Mouse (Mus musculus) gastrocnemius, adult 8-10 months (tissue): ENCODE measurements at regions not wholly inside any gene's neighbourhood (a gene's known extent, or its start where the extent isn't known, plus 50 kb on each side); places are given as distances from the start of the nearest gene placed in this dataset.

Source experiments
- DNase-seq, 2 experiments: peaks; one replicate each; pipeline ENCODE4 v3.0.0; 2022; ENCODE audit warnings: low spot score in 2 of 2

- no peak for DNase-seq
Observed at GRCm38 (mm10) chr2:46360049-46360712, 1243.0 kb upstream of the Zeb2 start.

- DNase-seq: no peak
Observed at GRCm38 (mm10) chr2:46358225-46358624, 1241.0 kb upstream of the Zeb2 start.

- DNase-seq: no peak
Observed at GRCm38 (mm10) chr2:46356651-46357050, 1239.5 kb upstream of the Zeb2 start.

GRCm38 (mm10) chr2:46340694-46341093, 1223.5 kb upstream of the Zeb2 start:
- no peak for DNase-seq

- no peak for DNase-seq
Observed at GRCm38 (mm10) chr2:46316666-46317065, 1199.5 kb upstream of the Zeb2 start.

- no peak for DNase-seq
Observed at GRCm38 (mm10) chr2:46315243-46315642, 1198.0 kb upstream of the Zeb2 start.

- DNase-seq: no peak
Observed at GRCm38 (mm10) chr2:46307582-46308153, 1190.5 kb upstream of the Zeb2 start.

GRCm38 (mm10) chr2:46302627-46303026, 1185.4 kb upstream of the Zeb2 start:
- no peak for DNase-seq

GRCm38 (mm10) chr2:46297274-46297843, 1180.2 kb upstream of the Zeb2 start:
- no peak for DNase-seq

GRCm38 (mm10) chr2:46283929-46284598, 1166.9 kb upstream of the Zeb2 start:
- no peak for DNase-seq

- no peak for DNase-seq
Observed at GRCm38 (mm10) chr2:46280822-46281221, 1163.6 kb upstream of the Zeb2 start.

GRCm38 (mm10) chr2:46261618-46262017, 1144.4 kb upstream of the Zeb2 start:
- DNase-seq: no peak

GRCm38 (mm10) chr2:46251562-46251961, 1134.4 kb upstream of the Zeb2 start:
- no peak for DNase-seq

- DNase-seq: no peak
Observed at GRCm38 (mm10) chr2:46245717-46246116, 1128.5 kb upstream of the Zeb2 start.

GRCm38 (mm10) chr2:46244697-46245096, 1127.5 kb upstream of the Zeb2 start:
- DNase-seq: no peak

- no peak for DNase-seq
Observed at GRCm38 (mm10) chr2:46242806-46243205, 1125.6 kb upstream of the Zeb2 start.

- no peak for DNase-seq
Observed at GRCm38 (mm10) chr2:46239874-46240273, 1122.7 kb upstream of the Zeb2 start.

- no peak for DNase-seq
Observed at GRCm38 (mm10) chr2:46230791-46231450, 1113.7 kb upstream of the Zeb2 start.

- DNase-seq: no peak
Observed at GRCm38 (mm10) chr2:46218336-46218957, 1101.3 kb upstream of the Zeb2 start.

- no peak for DNase-seq
Observed at GRCm38 (mm10) chr2:46199341-46199740, 1082.1 kb upstream of the Zeb2 start.

- DNase-seq: no peak
Observed at GRCm38 (mm10) chr2:46187265-46187888, 1070.2 kb upstream of the Zeb2 start.
